Mouse (Mus musculus) heart, embryonic 11.5 days (tissue): ENCODE results near the gene Irf2bp2. TPM values are rescaled to one million over a fixed set of nuclear protein-coding genes. Genes with fewer than 3 reads are reported as not detected.
A peak's percentile ranks its signal among the peaks of the same experiment; 100 is the strongest.

ENCODE experiments used
- ATAC-seq: fragments of 200-750 bp; cut with Nextera tagmentation; replicated peaks from 2 replicates; pipeline ENCODE4 v1.8.0; 2017; ENCODE audit warnings: moderate library complexity; ENCODE audit not compliant: insufficient number of reproducible peaks, low FRiP score, low TSS enrichment
- H3K27ac ChIP-seq: fragments of 300-500 bp; sonication (generic); 2 replicates; pipeline ENCODE4 v1.5.1; 2014; ENCODE audit warnings: mild to moderate bottlenecking, low read depth, low read length
- H3K27me3 ChIP-seq: fragments of 300-500 bp; sonication (generic); 2 replicates; pipeline ENCODE4 v1.6.1; 2014; ENCODE audit warnings: mild to moderate bottlenecking, low read length, mixed read lengths; ENCODE audit not compliant: control insufficient read depth, insufficient read depth
- H3K36me3 ChIP-seq: fragments of 300-500 bp; sonication (generic); 2 replicates; pipeline ENCODE4 v1.6.1; 2014; ENCODE audit warnings: mild to moderate bottlenecking, low read length, moderate library complexity, mixed read lengths; ENCODE audit not compliant: control insufficient read depth, insufficient read depth
- H3K4me1 ChIP-seq: fragments of 300-500 bp; sonication (generic); 2 replicates; pipeline ENCODE4 v1.6.1; 2014; ENCODE audit warnings: low read length; ENCODE audit not compliant: control insufficient read depth, insufficient read depth
- H3K4me2 ChIP-seq: fragments of 300-500 bp; sonication (generic); 2 replicates; pipeline ENCODE4 v1.6.1; 2014; ENCODE audit warnings: mild to moderate bottlenecking, moderate library complexity
- H3K4me3 ChIP-seq: fragments of 300-500 bp; sonication (generic); 2 replicates; pipeline ENCODE4 v1.5.1; 2014; ENCODE audit warnings: low read depth, low read length
- H3K9ac ChIP-seq: fragments of 300-500 bp; sonication (generic); 2 replicates; pipeline ENCODE4 v1.6.1; 2014; ENCODE audit warnings: mild to moderate bottlenecking, low read depth, low read length, moderate library complexity
- H3K9me3 ChIP-seq: fragments of 300-500 bp; sonication (generic); replicated peaks from 2 replicates; pipeline ENCODE4 v1.6.1; 2016; ENCODE audit warnings: low read length; ENCODE audit not compliant: control insufficient read depth
- WGBS: fragments of 180-500 bp; shearing (Covaris S2); extraction: QIAGEN DNeasy Blood & Tissue Kit; methylation state at CpG from one replicate; pipeline ENCODE4 v1.1.7; 2014; ENCODE audit not compliant: insufficient replicate concordance; 5-methylcytosine and 5-hydroxymethylcytosine counted together
- polyA plus RNA-seq: library from polyadenylated mRNA; unstranded; fragments of >200 nt; fragmentation: Nextera tagmentation; extraction: Ambion mirVana; gene quantifications from 2 replicates; pipeline ENCODE4 v1.2.1, GENCODE M21; 2014

Gene Irf2bp2
- polyA plus RNA-seq, 1 experiment from 2014 or later = 6.5 TPM

GRCm38 (mm10) chr8:126573079-126573694 is 20.6 kb downstream of the Irf2bp2 start:
- no peaks in the 10 kb centered on the region for H3K9me3 ChIP-seq
- 82% methylated on average over 6 of the region's 6 CpGs for WGBS
- no peaks in the 10 kb centered on the region for H3K27me3 ChIP-seq

DNA sequence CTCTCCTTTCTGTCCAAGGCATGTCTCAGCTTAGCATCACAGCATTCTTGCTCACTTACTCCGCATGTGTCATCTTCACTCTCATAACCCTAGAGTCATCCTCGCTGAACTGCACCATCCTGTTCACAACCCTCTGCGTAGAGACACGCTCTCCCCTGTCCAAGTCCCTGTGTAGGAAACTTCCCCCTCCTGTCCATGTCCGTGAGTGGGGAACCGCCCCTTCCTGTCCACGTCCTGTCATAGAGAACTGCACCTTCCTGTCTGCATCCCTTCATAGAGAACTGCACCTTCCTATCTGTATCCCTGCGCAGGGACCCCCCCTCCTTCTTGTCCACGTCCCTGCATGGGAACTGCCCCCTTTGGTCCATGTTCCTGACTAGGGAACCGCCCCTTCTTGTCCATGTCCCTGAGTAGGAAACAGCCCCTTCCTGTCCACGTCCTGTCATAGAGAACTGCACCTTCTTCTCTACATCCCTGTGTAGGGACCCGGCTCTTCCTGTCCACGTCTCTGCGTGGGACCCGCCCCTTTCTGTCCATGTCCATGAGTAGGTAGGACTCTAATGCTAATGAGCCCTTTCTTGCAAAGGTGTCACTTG is 22.6 kb downstream of the Irf2bp2 start:
- Histone ChIP-seq H3K36me3 (no peaks in the 10 kb centered on the region), H3K4me3 (no peak overlapping the region), H3K9ac (no peak overlapping the region), H3K9me3 (no peaks in the 10 kb centered on the region), H3K4me2 (no peak overlapping the region; the same call in 1 of the 2 replicates), H3K27me3 (no peaks in the 10 kb centered on the region), H3K4me1 (peaks cover 22% of the 10 kb centered on the region), H3K27ac (no peak overlapping the region)
- WGBS = 72% methylated on average over 15 of the region's 15 CpGs
- no peak for ATAC-seq

More at GRCm38 (mm10) chr8:126573079-126573694, 20.6 kb downstream of the Irf2bp2 start:
- Histone ChIP-seq H3K27ac (no peak overlapping the region), H3K4me1 (peaks cover 3% of the 10 kb centered on the region; the same call in 1 of the 2 replicates), H3K4me2 (no peak overlapping the region), H3K36me3 (no peaks in the 10 kb centered on the region), H3K4me3 (no peak overlapping the region), H3K9ac (no peak overlapping the region)
- ATAC-seq = no peak

DNA sequence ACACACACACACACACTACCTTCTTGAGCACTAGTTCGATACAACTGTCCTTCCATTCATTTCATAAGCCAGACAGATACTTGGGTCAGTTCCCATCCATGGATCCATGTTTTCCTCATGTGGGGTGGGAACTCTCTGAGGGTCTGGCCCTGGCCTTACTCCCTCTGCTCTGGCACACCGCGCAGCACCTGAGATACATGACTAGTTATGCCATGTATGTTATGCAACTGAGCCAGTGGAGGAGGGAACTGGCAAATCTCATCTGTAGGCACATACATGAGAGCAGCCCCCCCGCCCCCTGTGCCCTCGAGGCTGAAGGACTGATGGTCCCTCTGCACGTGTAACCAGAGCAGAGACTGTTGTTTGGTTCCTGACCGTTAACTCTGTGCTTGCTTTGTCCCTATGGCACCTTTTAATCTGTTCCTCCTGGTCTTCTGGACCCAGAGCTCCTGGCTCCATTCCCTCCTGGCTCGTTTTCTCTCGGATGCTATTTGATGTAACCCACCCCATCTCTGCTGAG is 23.2 kb downstream of the Irf2bp2 start:
- no peak overlapping the region for H3K9ac ChIP-seq

DNA sequence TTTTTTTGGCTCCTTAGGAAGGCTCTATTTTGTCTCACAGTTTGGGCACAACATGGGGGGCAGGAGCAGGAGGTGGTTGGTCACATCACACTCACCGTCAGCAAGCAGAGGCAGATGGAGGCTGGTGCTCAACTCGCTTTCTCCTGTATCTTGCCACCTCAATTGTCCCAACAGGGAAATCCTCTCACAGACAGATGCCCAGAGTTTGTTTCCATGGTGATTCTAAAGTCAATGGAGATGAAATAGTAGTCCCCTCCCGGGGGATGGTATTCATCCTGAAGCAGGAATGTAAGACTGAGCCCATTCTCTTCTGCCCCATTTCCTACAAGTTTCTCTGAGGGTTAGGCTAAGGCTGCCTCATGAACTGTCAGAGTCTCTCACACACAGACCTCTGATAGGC is 23.7 kb downstream of the Irf2bp2 start:
- H3K9ac ChIP-seq = no peak overlapping the region
- no peaks in the 10 kb centered on the region for H3K27me3 ChIP-seq
- ATAC-seq = no peak
- WGBS = 73% methylated on average over 3 of the region's 3 CpGs
- H3K27ac ChIP-seq = no peak overlapping the region
- H3K4me2 ChIP-seq = no peak overlapping the region
- no peak overlapping the region for H3K4me3 ChIP-seq
- peaks cover 33% of the 10 kb centered on the region for H3K4me1 ChIP-seq
- H3K9me3 ChIP-seq = no peaks in the 10 kb centered on the region
- H3K36me3 ChIP-seq = no peaks in the 10 kb centered on the region

More for the DNA sequence above, 23.2 kb downstream of the Irf2bp2 start:
- Histone ChIP-seq H3K4me3 (no peak overlapping the region), H3K27ac (no peak overlapping the region), H3K36me3 (no peaks in the 10 kb centered on the region), H3K4me1 (peaks cover 28% of the 10 kb centered on the region), H3K9me3 (no peaks in the 10 kb centered on the region), H3K4me2 (no peak overlapping the region), H3K27me3 (no peaks in the 10 kb centered on the region)
- WGBS = 76% methylated on average over 9 of the region's 9 CpGs
- ATAC-seq = no peak

DNA sequence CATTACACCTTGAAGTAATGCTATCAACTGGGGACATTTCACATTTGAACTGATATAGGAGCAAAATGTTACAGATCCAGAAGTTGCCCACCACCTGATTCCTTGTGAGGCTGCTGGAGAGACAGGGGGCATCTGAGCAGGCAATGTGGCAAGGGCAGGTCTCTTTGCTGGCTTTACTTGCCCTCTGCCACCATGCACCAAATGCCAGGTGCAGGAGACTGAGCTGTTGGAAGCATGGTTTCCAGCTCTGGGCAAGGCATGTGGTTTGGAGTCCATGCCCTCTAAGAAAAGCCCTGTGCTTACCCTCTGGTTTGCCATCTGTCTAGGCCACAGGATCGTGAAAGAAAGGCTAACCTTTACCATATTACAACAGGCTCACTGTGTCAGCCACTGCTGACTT is 24.1 kb downstream of the Irf2bp2 start:
- Histone ChIP-seq H3K4me1 (peaks cover 36% of the 10 kb centered on the region), H3K9ac (no peak overlapping the region), H3K36me3 (no peaks in the 10 kb centered on the region), H3K4me2 (no peak overlapping the region), H3K27ac (no peak overlapping the region), H3K9me3 (no peaks in the 10 kb centered on the region), H3K27me3 (no peaks in the 10 kb centered on the region), H3K4me3 (no peak overlapping the region)
- WGBS = 77% methylated on average over 1 of the region's 1 CpGs
- ATAC-seq = no peak

DNA sequence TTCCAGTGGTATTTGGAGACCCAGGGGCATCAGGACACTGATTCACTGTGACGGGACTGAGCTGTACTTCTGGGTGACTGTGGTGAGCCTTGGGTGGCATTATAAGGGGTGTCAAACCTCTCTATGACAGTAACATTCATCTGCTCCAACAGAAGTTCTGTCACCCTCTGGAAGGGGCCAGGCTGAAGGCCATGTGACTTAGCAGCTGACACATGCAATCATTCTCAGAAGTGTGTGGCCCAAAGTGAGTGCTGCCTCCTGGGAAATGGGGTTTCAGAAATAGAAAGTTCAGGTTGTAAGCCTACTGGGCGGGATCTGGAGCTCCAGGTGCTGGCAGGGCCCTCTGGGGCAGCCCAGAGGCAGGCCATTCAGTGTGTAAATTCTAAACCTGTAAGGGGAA is 26.1 kb downstream of the Irf2bp2 start:
- Histone ChIP-seq H3K4me1 (peaks cover 36% of the 10 kb centered on the region), H3K27ac (peak overlapping the region; percentile 97), H3K9ac (peak overlapping the region; percentile 34; the same call in 1 of the 2 replicates), H3K27me3 (no peaks in the 10 kb centered on the region), H3K4me2 (no peak overlapping the region; the same call in 1 of the 2 replicates), H3K4me3 (no peak overlapping the region), H3K36me3 (no peaks in the 10 kb centered on the region), H3K9me3 (no peaks in the 10 kb centered on the region)
- no peak for ATAC-seq
- WGBS = 49% methylated on average over 2 of the region's 2 CpGs

- H3K4me2 ChIP-seq = peak overlapping the region; percentile 50
- peaks cover 36% of the 10 kb centered on the region for H3K4me1 ChIP-seq
- H3K36me3 ChIP-seq = no peaks in the 10 kb centered on the region
- peak overlapping the region; percentile 97 for H3K27ac ChIP-seq
- no peaks in the 10 kb centered on the region for H3K27me3 ChIP-seq
- peak overlapping the region; percentile 59 for H3K9ac ChIP-seq
- no peaks in the 10 kb centered on the region for H3K9me3 ChIP-seq
- H3K4me3 ChIP-seq = no peak overlapping the region
- peak; percentile 40; the same call in 1 of the 2 replicates for ATAC-seq
- WGBS = 8% methylated on average over 14 of the region's 14 CpGs
Observed at GRCm38 (mm10) chr8:126566446-126567062, 27.2 kb downstream of the Irf2bp2 start.

- Histone ChIP-seq H3K27me3 (no peaks in the 10 kb centered on the region), H3K9ac (peak overlapping the region; percentile 59; the same call in 1 of the 2 replicates), H3K36me3 (no peaks in the 10 kb centered on the region), H3K27ac (peak overlapping the region; percentile 97), H3K4me3 (no peak overlapping the region), H3K4me2 (peak overlapping the region; percentile 50), H3K4me1 (peaks cover 36% of the 10 kb centered on the region), H3K9me3 (no peaks in the 10 kb centered on the region)
- 49% methylated on average over 6 of the region's 6 CpGs for WGBS
- ATAC-seq = 0 out of 2 replicates have a peak, but pooled peaks have one; percentile 18
Observed at GRCm38 (mm10) chr8:126565954-126566445, 27.8 kb downstream of the Irf2bp2 start.
